Mouse (Mus musculus): ENCODE measurements around the gene Tnfrsf19.

Tnfrsf19 gene

GRCm38 (mm10) chr14:61046091-61046681 lies at the start of gene Tnfrsf19:
TSS of gene Tnfrsf19 (minus strand) at chr14:61046490.
- DNase-seq (ENCODE audit: low read depth, low spot score) = peak; percentile 67

- DNase-seq (ENCODE audit: low read depth, low spot score) = no peak
Measured at GRCm38 (mm10) chr14:61092073-61092472, 45.8 kb upstream of the Tnfrsf19 start.

- no peak for DNase-seq (ENCODE audit: low read depth, low spot score)
Measured at GRCm38 (mm10) chr14:61090955-61091354, 44.7 kb upstream of the Tnfrsf19 start.

- DNase-seq (ENCODE audit: low read depth, low spot score) = no peak
Measured at GRCm38 (mm10) chr14:61088187-61088586, 41.9 kb upstream of the Tnfrsf19 start.

- peak; percentile 44 for DNase-seq (ENCODE audit: low read depth, low spot score)
Measured at GRCm38 (mm10) chr14:61085325-61085724, 39.0 kb upstream of the Tnfrsf19 start.

GRCm38 (mm10) chr14:61069555-61069954 lies 23.3 kb upstream of the Tnfrsf19 start:
- DNase-seq (ENCODE audit: low read depth, low spot score) = no peak

- peak; percentile 47 for DNase-seq (ENCODE audit: low read depth, low spot score)
Measured at GRCm38 (mm10) chr14:61061729-61062128, 15.4 kb upstream of the Tnfrsf19 start.

- DNase-seq (ENCODE audit: low read depth, low spot score) = no peak
Measured at GRCm38 (mm10) chr14:61059316-61059945, 13.1 kb upstream of the Tnfrsf19 start.

- no peak for DNase-seq (ENCODE audit: low read depth, low spot score)
Measured at GRCm38 (mm10) chr14:61056962-61057361, 10.7 kb upstream of the Tnfrsf19 start.

- peak; percentile 7 for DNase-seq (ENCODE audit: low read depth, low spot score)
Measured at GRCm38 (mm10) chr14:61056445-61056844, 10.2 kb upstream of the Tnfrsf19 start.

GRCm38 (mm10) chr14:61055864-61056263 lies 9.6 kb upstream of the Tnfrsf19 start:
- DNase-seq (ENCODE audit: low read depth, low spot score) = no peak

GRCm38 (mm10) chr14:61052163-61052562 lies 5.9 kb upstream of the Tnfrsf19 start:
- DNase-seq (ENCODE audit: low read depth, low spot score) = no peak

- DNase-seq (ENCODE audit: low read depth, low spot score) = peak; percentile 26
Measured at GRCm38 (mm10) chr14:61045446-61046090, 722 bp downstream of the Tnfrsf19 start.

- no peak for DNase-seq (ENCODE audit: low read depth, low spot score)
Measured at GRCm38 (mm10) chr14:61044316-61044715, 2.0 kb downstream of the Tnfrsf19 start.

- DNase-seq (ENCODE audit: low read depth, low spot score) = no peak
Measured at GRCm38 (mm10) chr14:61043511-61044310, 2.6 kb downstream of the Tnfrsf19 start.

GRCm38 (mm10) chr14:61042291-61042690 lies 4.0 kb downstream of the Tnfrsf19 start:
- peak; percentile 17 for DNase-seq (ENCODE audit: low read depth, low spot score)

GRCm38 (mm10) chr14:61040236-61040635 lies 6.1 kb downstream of the Tnfrsf19 start:
- DNase-seq (ENCODE audit: low read depth, low spot score) = no peak

- DNase-seq (ENCODE audit: low read depth, low spot score) = no peak
Measured at GRCm38 (mm10) chr14:61038082-61038472, 8.2 kb downstream of the Tnfrsf19 start.

GRCm38 (mm10) chr14:61037321-61038081 lies 8.8 kb downstream of the Tnfrsf19 start:
- DNase-seq (ENCODE audit: low read depth, low spot score) = peak; percentile 52

GRCm38 (mm10) chr14:61030366-61030765 lies 15.9 kb downstream of the Tnfrsf19 start:
- DNase-seq (ENCODE audit: low read depth, low spot score) = no peak

GRCm38 (mm10) chr14:61024006-61024405 lies 22.3 kb downstream of the Tnfrsf19 start:
- peak; percentile 49 for DNase-seq (ENCODE audit: low read depth, low spot score)

All from ES-CJ7 (cell line).